Comparison of ENCODE assay signal across 8 mouse cellular contexts in the genomic region with DNA sequence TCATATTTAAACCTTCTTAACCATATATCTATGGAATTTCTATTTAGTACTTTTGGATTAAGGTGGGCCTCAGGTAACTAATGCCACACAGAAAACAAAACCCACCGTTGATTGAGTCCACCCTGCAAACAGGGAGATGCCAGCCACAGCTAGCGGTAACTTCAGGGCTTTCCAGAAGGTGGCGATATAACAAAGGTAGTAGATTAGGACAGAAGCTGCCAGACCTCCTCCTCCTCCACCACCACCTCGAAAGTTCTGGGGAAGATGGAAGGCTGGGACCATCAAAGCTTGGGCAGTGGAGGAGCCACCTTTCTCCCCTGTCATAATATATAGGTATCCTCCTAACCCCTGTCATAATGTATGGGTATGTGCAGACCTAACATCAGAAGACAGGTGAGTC. TPM values are rescaled to one million over a fixed set of nuclear protein-coding genes. Genes with fewer than 3 reads are reported as not detected.
DNase-seq lines count a peak whose midpoint lies in the region; ATAC-seq and TF ChIP-seq lines count a peak whose summit lies in the region.

No protein-coding gene starts in this region.

- no peak overlapping the region for H3ac ChIP-seq in C2C12 (ENCODE audit: control insufficient read depth, insufficient read length, low read depth)

- peak; percentile 95 for DNase-seq in heart, adult 11 months
- peak; percentile 85 for DNase-seq in kidney, postnatal 10 days
- DNase-seq in lung, postnatal 14 days = peak; percentile 85
- peak; percentile 33 to 69 for DNase-seq in spleen, postnatal 14 days (ENCODE audit: low spot score in 2 of 2)

- peaks cover 7% of the 10 kb centered on the region; the same call in 1 of the 2 replicates for H3K36me3 ChIP-seq in heart, embryonic 11.5 days (ENCODE audit: control insufficient read depth, insufficient read depth, low read length)
- H3K36me3 ChIP-seq in C2C12 (ENCODE audit: control insufficient read depth, insufficient read depth) = peaks cover 16% of the 10 kb centered on the region

- no peak for ATAC-seq in heart, embryonic 11.5 days (replicated peaks; ENCODE audit: insufficient number of reproducible peaks, low FRiP score, low TSS enrichment)
- ATAC-seq in erythroid progenitor cell, adult 5-6 weeks (replicated peaks; ENCODE audit: low FRiP score, poor library complexity, severe bottlenecking) = peak; percentile 41; the same call in 1 of the 2 replicates

- peaks cover 29% of the 10 kb centered on the region for H3K79me3 ChIP-seq in C2C12 (ENCODE audit: low read depth)

- no peaks in the 10 kb centered on the region for H3K9me3 ChIP-seq in heart, embryonic 11.5 days (replicated peaks; ENCODE audit: control insufficient read depth, low read length)

- no peaks in the 10 kb centered on the region for H3K27me3 ChIP-seq in heart, embryonic 11.5 days (ENCODE audit: control insufficient read depth, insufficient read depth, low read length)
- H3K27me3 ChIP-seq in C2C12 (ENCODE audit: control insufficient read depth, insufficient read depth, insufficient read length) = no peaks in the 10 kb centered on the region

- WGBS in heart, embryonic 11.5 days (ENCODE audit: insufficient replicate concordance) = 7% methylated on average over 4 of the region's 4 CpGs

- H3K79me2 ChIP-seq in C2C12 (ENCODE audit: control insufficient read depth, insufficient read depth) = peaks cover 31% of the 10 kb centered on the region

- H3K4me1 ChIP-seq in heart, embryonic 11.5 days (ENCODE audit: control insufficient read depth, insufficient read depth, low read length) = peaks cover 15% of the 10 kb centered on the region; the same call in 1 of the 2 replicates
- peaks cover 24% of the 10 kb centered on the region for H3K4me1 ChIP-seq in bone marrow macrophage, adult 2 months (ENCODE audit: control insufficient read depth, insufficient read depth, low read length)

- H3K27ac ChIP-seq in heart, embryonic 11.5 days (ENCODE audit: low read depth, low read length) = no peak overlapping the region
- no peak overlapping the region for H3K27ac ChIP-seq in bone marrow macrophage, adult 2 months (ENCODE audit: insufficient read depth, low read depth, low read length)

- no peak overlapping the region for H3K9ac ChIP-seq in heart, embryonic 11.5 days (ENCODE audit: low read depth, low read length)

- TF ChIP-seq POLR2A in bone marrow macrophage, adult 2 months (IDR thresholded peaks at IDR 0.05; ENCODE audit: borderline replicate concordance, low read depth, low read length) = no peak

- TF ChIP-seq CTCF in C2C12 (IDR thresholded peaks at IDR 0.05; ENCODE audit: control insufficient read depth, insufficient read depth, insufficient read length) = peak; percentile 64
- peak; percentile 73 for TF ChIP-seq CTCF in bone marrow macrophage, adult 2 months (IDR thresholded peaks at IDR 0.05; ENCODE audit: low read depth, low read length)

- H3K4me3 ChIP-seq in heart, embryonic 11.5 days (ENCODE audit: low read depth, low read length) = no peak overlapping the region
- no peak overlapping the region for H3K4me3 ChIP-seq in C2C12 (ENCODE audit: insufficient read depth, poor library complexity, severe bottlenecking)
- no peak overlapping the region for H3K4me3 ChIP-seq in bone marrow macrophage, adult 2 months (ENCODE audit: insufficient read depth, low read length)

- H3K4me2 ChIP-seq in heart, embryonic 11.5 days = no peak overlapping the region

TF ChIP-seq in C2C12, 6 proteins besides CTCF, POLR2A, EP300 and RAD21:
- TF ChIP-seq MYOD1 (IDR thresholded peaks at IDR 0.05; ENCODE audit: control insufficient read depth, insufficient read length, low read depth) = no peak

RNA-seq across cellular contexts. Expression of gene Nhp2, which starts 1.8 kb away (rescaled TPM):
- polyA plus RNA-seq in heart, embryonic 11.5 days (2014; fragmentation: Nextera tagmentation; extraction: Ambion mirVana) = 114 and 131 TPM in 2 replicates
- polyA plus RNA-seq in C2C12 (2012; fragmentation: generic; extraction: Trizol) = 378 TPM
- polyA plus RNA-seq in bone marrow macrophage, adult 2 months (2012; ENCODE audit: insufficient read depth, insufficient read length, missing spikeins) = 33.9 and 38.8 TPM in 2 replicates
- 15.9 and 23.1 TPM in 2 replicates for total RNA-seq in erythroid progenitor cell, adult 5-6 weeks (2015; ENCODE audit: low replicate concordance)
- total RNA-seq in erythroid progenitor cell, adult 5-6 weeks (2017; ENCODE audit: low replicate concordance) = 12.3 and 14.8 TPM in 2 replicates

RNA-seq across cellular contexts. Expression of gene Hnrnpab, which starts 11.0 kb away (rescaled TPM):
- polyA plus RNA-seq in heart, embryonic 11.5 days (2014; fragmentation: Nextera tagmentation; extraction: Ambion mirVana) = 362 and 384 TPM in 2 replicates
- polyA plus RNA-seq in C2C12 (2012; fragmentation: generic; extraction: Trizol) = 749 TPM
- 144 and 159 TPM in 2 replicates for polyA plus RNA-seq in bone marrow macrophage, adult 2 months (2012; ENCODE audit: insufficient read depth, insufficient read length, missing spikeins)
- total RNA-seq in erythroid progenitor cell, adult 5-6 weeks (2015; ENCODE audit: low replicate concordance) = 250 and 265 TPM in 2 replicates
- 313 and 505 TPM in 2 replicates for total RNA-seq in erythroid progenitor cell, adult 5-6 weeks (2017; ENCODE audit: low replicate concordance)

RNA-seq across cellular contexts. Expression of gene Rmnd5b, which starts 18.0 kb away (rescaled TPM):
- 29.7 and 32.2 TPM in 2 replicates for polyA plus RNA-seq in heart, embryonic 11.5 days (2014; fragmentation: Nextera tagmentation; extraction: Ambion mirVana)
- 27.4 TPM for polyA plus RNA-seq in C2C12 (2012; fragmentation: generic; extraction: Trizol)
- polyA plus RNA-seq in bone marrow macrophage, adult 2 months (2012; ENCODE audit: insufficient read depth, insufficient read length, missing spikeins) = 42.4 and 43.7 TPM in 2 replicates
- total RNA-seq in erythroid progenitor cell, adult 5-6 weeks (2015; ENCODE audit: low replicate concordance) = 8.6 and 10.5 TPM in 2 replicates
- 2.1 and 14.6 TPM in 2 replicates for total RNA-seq in erythroid progenitor cell, adult 5-6 weeks (2017; ENCODE audit: low replicate concordance)

RNA-seq across cellular contexts. Expression of gene N4bp3, which starts 32.9 kb away (rescaled TPM):
- polyA plus RNA-seq in heart, embryonic 11.5 days (2014; fragmentation: Nextera tagmentation; extraction: Ambion mirVana) = 4.2 and 6.4 TPM in 2 replicates
- 5.3 TPM for polyA plus RNA-seq in C2C12 (2012; fragmentation: generic; extraction: Trizol)
- polyA plus RNA-seq in bone marrow macrophage, adult 2 months (2012; ENCODE audit: insufficient read depth, insufficient read length, missing spikeins) = 8.7 and 9.8 TPM in 2 replicates
- not detected in 2 replicates for total RNA-seq in erythroid progenitor cell, adult 5-6 weeks (2015; ENCODE audit: low replicate concordance)
- total RNA-seq in erythroid progenitor cell, adult 5-6 weeks (2017; ENCODE audit: low replicate concordance) = 2.1 TPM in 1 of 2 replicates, not detected in the other

RNA-seq across cellular contexts. Expression of gene D930048N14Rik, which starts 33.1 kb away (rescaled TPM):
- polyA plus RNA-seq in heart, embryonic 11.5 days (2014; fragmentation: Nextera tagmentation; extraction: Ambion mirVana) = 0.59 and 0.97 TPM in 2 replicates
- polyA plus RNA-seq in C2C12 (2012; fragmentation: generic; extraction: Trizol) = 0.22 TPM
- polyA plus RNA-seq in bone marrow macrophage, adult 2 months (2012; ENCODE audit: insufficient read depth, insufficient read length, missing spikeins) = 8.1 and 9.2 TPM in 2 replicates
- total RNA-seq in erythroid progenitor cell, adult 5-6 weeks (2015; ENCODE audit: low replicate concordance) = not detected in 2 replicates
- total RNA-seq in erythroid progenitor cell, adult 5-6 weeks (2017; ENCODE audit: low replicate concordance) = not detected in 2 replicates
